Mouse (Mus musculus) CH12.LX (cell line): ENCODE measurements around the gene 1600014C10Rik. TPM values are rescaled to one million over a fixed set of nuclear protein-coding genes. Genes with fewer than 3 reads are reported as not detected.

ENCODE experiments used
- DNase-seq: peaks from one replicate; pipeline ENCODE4 v3.0.0-alpha.2; 2013; ENCODE audit errors: extremely low read depth
- H3K27ac ChIP-seq: 2 replicates; pipeline ENCODE4 v1.5.1; 2012; ENCODE audit warnings: low read depth, mild to moderate bottlenecking, control low read depth, moderate library complexity; ENCODE audit not compliant: insufficient read depth
- H3K27me3 ChIP-seq: replicated peaks from 2 replicates; pipeline ENCODE3; 2012; ENCODE audit warnings: inconsistent platforms
- H3K36me3 ChIP-seq, 2 experiments: replicated peaks in 1 of 2; 2 replicates each; pipeline versions ENCODE3 to v1.6.1; 2012; ENCODE audit warnings: inconsistent platforms in 1 of 2, low read length in 1 of 2, mild to moderate bottlenecking in 1 of 2, mixed read lengths in 1 of 2, moderate library complexity in 1 of 2; ENCODE audit not compliant: control insufficient read depth in 1 of 2, insufficient read depth in 1 of 2
- H3K4me1 ChIP-seq, 2 experiments: 2 replicates each; pipeline ENCODE4 v1.6.1; 2012; ENCODE audit warnings: inconsistent platforms in 1 of 2, moderate library complexity in 1 of 2; ENCODE audit not compliant: insufficient read depth in 2 of 2, control insufficient read depth in 1 of 2
- H3K4me2 ChIP-seq: 2 replicates; pipeline ENCODE4 v1.6.1; 2012; ENCODE audit warnings: low read depth, mild to moderate bottlenecking, control low read depth; ENCODE audit not compliant: poor library complexity, insufficient read depth, severe bottlenecking
- H3K4me3 ChIP-seq, 3 experiments: fragments of 150-350 bp in 1 of 3; sonication (generic) in 1 of 3; replicated peaks in 1 of 3; 2 replicates each; pipeline versions ENCODE3 to v1.5.1; 2011 to 2012; ENCODE audit warnings: low read depth in 2 of 3, low read length in 2 of 3, mild to moderate bottlenecking in 2 of 3, moderate library complexity in 2 of 3, control low read depth in 1 of 3, improper control_type of control experiment in 1 of 3, inconsistent platforms in 1 of 3, mixed read lengths in 1 of 3; ENCODE audit not compliant: poor library complexity in 1 of 3
- H3K79me2 ChIP-seq: replicated peaks from 2 replicates; pipeline ENCODE4 v1.6.1; 2012; ENCODE audit warnings: mild to moderate bottlenecking, moderate library complexity; ENCODE audit not compliant: control insufficient read depth, poor library complexity, insufficient read depth, severe bottlenecking; ENCODE audit errors: extremely low read depth
- H3K9ac ChIP-seq: 2 replicates; pipeline ENCODE4 v1.6.1; 2012; ENCODE audit warnings: low read depth, mild to moderate bottlenecking, control low read depth, moderate library complexity; ENCODE audit not compliant: insufficient read depth
- H3K9me3 ChIP-seq: replicated peaks from 2 replicates; pipeline ENCODE3; 2012; ENCODE audit warnings: low read length, inconsistent platforms, mixed read lengths
- BHLHE40 ChIP-seq: IDR thresholded peaks from 2 replicates; pipeline ENCODE4 v1.6.1; 2011; ENCODE audit warnings: mild to moderate bottlenecking, low read depth, low read length, improper control_type of control experiment
- CHD1 ChIP-seq: IDR thresholded peaks from 2 replicates; pipeline ENCODE4 v1.6.1; 2012; ENCODE audit warnings: low read depth, low read length, improper control_type of control experiment, inconsistent platforms
- CTCF ChIP-seq, 2 experiments: IDR thresholded peaks in 1 of 2; conservative IDR thresholded peaks in 1 of 2; 2 replicates each; pipeline ENCODE4 v1.5.1; 2011 to 2012; ENCODE audit warnings: low read depth in 2 of 2, low read length in 2 of 2, improper control_type of control experiment in 1 of 2, inconsistent platforms in 1 of 2, mild to moderate bottlenecking in 1 of 2, moderate library complexity in 1 of 2
- ELF1 ChIP-seq: IDR thresholded peaks from 2 replicates; pipeline ENCODE4 v1.6.1; 2014; ENCODE audit warnings: low read depth, mild to moderate bottlenecking, inconsistent platforms, low read length, improper control_type of control experiment
- EP300 ChIP-seq: IDR thresholded peaks from 2 replicates; pipeline ENCODE4 v1.6.1; 2011; ENCODE audit warnings: low read length, improper control_type of control experiment
- ETS1 ChIP-seq: conservative IDR thresholded peaks from 2 replicates; pipeline ENCODE4 v1.6.1; 2012; ENCODE audit warnings: low read depth, mild to moderate bottlenecking, inconsistent platforms, low read length, improper control_type of control experiment, moderate library complexity
- GABPA ChIP-seq: IDR thresholded peaks from 2 replicates; pipeline ENCODE4 v1.6.1; 2012; ENCODE audit warnings: low read depth, low read length, improper control_type of control experiment, inconsistent platforms; ENCODE audit not compliant: insufficient replicate concordance
- HCFC1 ChIP-seq: IDR thresholded peaks from 2 replicates; pipeline ENCODE4 v1.6.1; 2012; ENCODE audit warnings: low read depth, mild to moderate bottlenecking, inconsistent platforms, low read length, improper control_type of control experiment
- IRF4 ChIP-seq: IDR thresholded peaks from 2 replicates; pipeline ENCODE4 v1.6.1; 2014; ENCODE audit warnings: low read depth, mild to moderate bottlenecking, inconsistent platforms, low read length, improper control_type of control experiment
- JUN ChIP-seq: IDR thresholded peaks from 2 replicates; pipeline ENCODE4 v1.6.1; 2011; ENCODE audit warnings: low read depth, mild to moderate bottlenecking, low read length, improper control_type of control experiment, moderate library complexity; ENCODE audit not compliant: insufficient read depth
- JUND ChIP-seq: conservative IDR thresholded peaks from 2 replicates; pipeline ENCODE4 v1.6.1; 2011; ENCODE audit warnings: low read depth, low read length, improper control_type of control experiment
- KAT2A ChIP-seq: IDR thresholded peaks from 2 replicates; pipeline ENCODE4 v1.6.1; 2012; ENCODE audit warnings: low read length, improper control_type of control experiment, inconsistent platforms; ENCODE audit not compliant: insufficient replicate concordance
- MAFK ChIP-seq: IDR thresholded peaks from 2 replicates; pipeline ENCODE4 v1.6.1; 2011; ENCODE audit warnings: low read length, improper control_type of control experiment; ENCODE audit not compliant: insufficient replicate concordance
- MAX ChIP-seq: IDR thresholded peaks from 2 replicates; pipeline ENCODE4 v1.6.1; 2011; ENCODE audit warnings: low read length, improper control_type of control experiment
- MAZ ChIP-seq: IDR thresholded peaks from 2 replicates; pipeline ENCODE4 v1.6.1; 2012; ENCODE audit warnings: low read depth, mild to moderate bottlenecking, inconsistent platforms, low read length, improper control_type of control experiment, moderate library complexity
- MEF2A ChIP-seq: IDR thresholded peaks from 2 replicates; pipeline ENCODE4 v1.6.1; 2014; ENCODE audit warnings: low read depth, mild to moderate bottlenecking, inconsistent platforms, low read length, improper control_type of control experiment, borderline replicate concordance
- MYC ChIP-seq: IDR thresholded peaks from 2 replicates; pipeline ENCODE4 v1.6.1; 2011; ENCODE audit warnings: low read depth, mild to moderate bottlenecking, improper control_type of control experiment, low read length
- NELFE ChIP-seq: IDR thresholded peaks from 2 replicates; pipeline ENCODE4 v1.6.1; 2011; ENCODE audit warnings: low read depth, low read length, improper control_type of control experiment
- NRF1 ChIP-seq: IDR thresholded peaks from 2 replicates; pipeline ENCODE4 v1.6.1; 2014; ENCODE audit warnings: low read depth, mild to moderate bottlenecking, inconsistent platforms, low read length, improper control_type of control experiment, moderate library complexity
- PAX5 ChIP-seq: IDR thresholded peaks from 2 replicates; pipeline ENCODE4 v1.6.1; 2012; ENCODE audit warnings: low read length, inconsistent platforms, mixed read lengths
- POLR2AphosphoS2 ChIP-seq: IDR thresholded peaks from 2 replicates; pipeline ENCODE4 v1.6.1; 2011; ENCODE audit warnings: low read depth, low read length, improper control_type of control experiment
- RAD21 ChIP-seq: IDR thresholded peaks from 2 replicates; pipeline ENCODE4 v1.6.1; 2011; ENCODE audit warnings: low read depth, mild to moderate bottlenecking, low read length, improper control_type of control experiment, moderate library complexity
- SMC3 ChIP-seq: IDR thresholded peaks from 2 replicates; pipeline ENCODE4 v1.6.1; 2011; ENCODE audit warnings: low read depth, low read length, improper control_type of control experiment
- TCF12 ChIP-seq: IDR thresholded peaks from 2 replicates; pipeline ENCODE4 v1.6.1; 2014; ENCODE audit warnings: low read depth, mild to moderate bottlenecking, inconsistent platforms, low read length, improper control_type of control experiment
- UBTF ChIP-seq: IDR thresholded peaks from 2 replicates; pipeline ENCODE4 v1.6.1; 2012; ENCODE audit warnings: low read depth, mild to moderate bottlenecking, inconsistent platforms, low read length, improper control_type of control experiment, moderate library complexity
- USF2 ChIP-seq: conservative IDR thresholded peaks from 2 replicates; pipeline ENCODE4 v1.6.1; 2011; ENCODE audit warnings: low read depth, low read length, improper control_type of control experiment
- ZNF384 ChIP-seq: IDR thresholded peaks from 2 replicates; pipeline ENCODE4 v1.6.1; 2012; ENCODE audit warnings: low read depth, low read length, improper control_type of control experiment, inconsistent platforms
- dilution Hi-C: fragments of 300-500 bp; cut with MboI; formaldehyde crosslinking; loops from 2 replicates; pipeline ENCODE4 v1.14.3; 2020; ENCODE audit warnings: low sequenced_read_pairs; ENCODE audit not compliant: extremely low pct_unique_long_range_greater_than_20kb, extremely low pct_ligation_motif_present
- in situ Hi-C: fragments of 300-500 bp; cut with MboI; formaldehyde crosslinking; loops from 3 replicates; pipeline ENCODE4 v1.14.3; 2019; ENCODE audit warnings: low sequenced_read_pairs, low pct_ligation_motif_present, low pct_unique_long_range_greater_than_20kb, mixed read lengths
- polyA plus RNA-seq: library from polyadenylated mRNA; unstranded; fragments of >175 nt; gene quantifications from 2 replicates; pipeline ENCODE4 v1.2.1, GENCODE M21; 2012; ENCODE audit warnings: low read depth; ENCODE audit not compliant: insufficient read length
- total RNA-seq, 2 experiments: library from RNA; depleted of rRNA; stranded (reverse); fragments of 300-350 nt in 1 of 2; fragments of >200 nt in 1 of 2; gene quantifications; 2 replicates each; pipeline ENCODE4 v1.2.3; 2012 to 2014

The 1600014C10Rik gene
- total and polyA plus RNA-seq, 3 experiments = 7.4 to 10.6 (median 10.3) TPM

- H3K27ac ChIP-seq = no peak overlapping the region
- no peak for DNase-seq
- no peak overlapping the region for H3K4me3 ChIP-seq
- dilution Hi-C loops = no loop called here
- no peak overlapping the region for H3K4me2 ChIP-seq
- peaks cover 9% of the 10 kb centered on the region for H3K9me3 ChIP-seq
- H3K27me3 ChIP-seq = peaks cover 85% of the 10 kb centered on the region
- in situ Hi-C loops = no loop called here
- no peaks in the 10 kb centered on the region for H3K36me3 ChIP-seq
- no peaks in the 10 kb centered on the region for H3K79me2 ChIP-seq
- H3K4me1 ChIP-seq = peaks cover 3 to 10% of the 10 kb centered on the region in 2 experiments
- H3K9ac ChIP-seq = no peak overlapping the region
- no peak for TF ChIP-seq USF2
- TF ChIP-seq MAZ = no peak
- TF ChIP-seq PAX5 = no peak
- no peak for TF ChIP-seq MYC
- TF ChIP-seq ELF1 = no peak
- no peak for TF ChIP-seq KAT2A
- no peak for TF ChIP-seq CTCF (conservative IDR thresholded peaks at IDR 0.05 in 1 of 2, IDR thresholded peaks at IDR 0.05 in 1 of 2; ENCODE audit: low read depth in 2 of 2, low read length in 2 of 2)
- no peak for TF ChIP-seq UBTF
- no peak for TF ChIP-seq ETS1
- TF ChIP-seq RAD21 = no peak
- no peak for TF ChIP-seq CHD1
- TF ChIP-seq MAFK = no peak
- no peak for TF ChIP-seq JUN
- TF ChIP-seq NRF1 = no peak
- TF ChIP-seq MAX = no peak
- no peak for TF ChIP-seq ZNF384
- no peak for TF ChIP-seq TCF12
- no peak for TF ChIP-seq HCFC1
- TF ChIP-seq MEF2A = no peak
- TF ChIP-seq JUND = no peak
- TF ChIP-seq, all 38 proteins: peak for 0
Observed at GRCm38 (mm10) chr7:38230285-38230684, 47.3 kb downstream of the 1600014C10Rik start.

GRCm38 (mm10) chr7:38236400-38237105, 53.5 kb downstream of the 1600014C10Rik start:
- peaks cover 72% of the 10 kb centered on the region for H3K27me3 ChIP-seq
- H3K79me2 ChIP-seq = no peaks in the 10 kb centered on the region
- no peak overlapping the region for H3K9ac ChIP-seq
- H3K4me2 ChIP-seq = no peak overlapping the region
- H3K36me3 ChIP-seq = no peaks in the 10 kb centered on the region
- H3K4me1 ChIP-seq = no peaks in the 10 kb centered on the region
- no peak for DNase-seq
- H3K9me3 ChIP-seq = peaks cover 9% of the 10 kb centered on the region
- no peak overlapping the region for H3K27ac ChIP-seq
- dilution Hi-C loops (no loop called here), in situ Hi-C loops (no loop called here)
- no peak overlapping the region for H3K4me3 ChIP-seq
- TF ChIP-seq NELFE = no peak
- TF ChIP-seq POLR2AphosphoS2 = no peak
- TF ChIP-seq NRF1 = no peak
- TF ChIP-seq ELF1 = no peak
- no peak for TF ChIP-seq BHLHE40
- TF ChIP-seq CHD1 = no peak
- no peak for TF ChIP-seq EP300
- no peak for TF ChIP-seq SMC3
- TF ChIP-seq IRF4 = no peak
- TF ChIP-seq KAT2A = no peak
- no peak for TF ChIP-seq MAX
- TF ChIP-seq GABPA = no peak
